Mouse (Mus musculus): Measurements from ENCODE around the gene Scd3.

Scd3 gene

DNA sequence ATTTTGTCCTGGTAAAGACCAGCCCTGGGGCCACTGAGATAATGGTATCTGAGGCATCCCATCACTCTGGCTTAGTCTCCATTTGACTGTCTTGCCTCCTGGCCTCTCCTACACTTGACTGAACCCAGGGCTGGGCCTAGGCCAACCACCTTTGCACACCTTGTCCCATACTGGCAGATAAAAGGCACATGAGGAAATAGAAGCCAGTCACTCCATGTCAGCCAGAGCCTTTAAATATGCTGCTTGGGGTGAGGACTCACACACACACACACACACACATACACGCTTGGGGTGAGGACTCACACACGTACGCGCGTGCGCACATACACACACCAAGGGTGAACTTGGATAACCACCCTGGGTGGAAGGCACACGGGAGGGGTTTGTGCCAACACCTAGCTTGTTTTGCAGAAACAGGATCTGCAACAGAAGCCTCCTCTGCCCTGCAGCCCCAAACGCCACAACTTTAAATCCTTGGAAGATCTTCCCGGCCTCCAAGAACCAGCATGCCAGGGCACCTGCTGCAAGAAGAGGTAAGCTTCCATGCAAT, at the start of gene Scd3:
Scd3 (plus strand) TSS at position 255 of the 550 bp plus-strand sequence.
- no peak for DNase-seq (ENCODE audit: low spot score in 2 of 2)

DNA sequence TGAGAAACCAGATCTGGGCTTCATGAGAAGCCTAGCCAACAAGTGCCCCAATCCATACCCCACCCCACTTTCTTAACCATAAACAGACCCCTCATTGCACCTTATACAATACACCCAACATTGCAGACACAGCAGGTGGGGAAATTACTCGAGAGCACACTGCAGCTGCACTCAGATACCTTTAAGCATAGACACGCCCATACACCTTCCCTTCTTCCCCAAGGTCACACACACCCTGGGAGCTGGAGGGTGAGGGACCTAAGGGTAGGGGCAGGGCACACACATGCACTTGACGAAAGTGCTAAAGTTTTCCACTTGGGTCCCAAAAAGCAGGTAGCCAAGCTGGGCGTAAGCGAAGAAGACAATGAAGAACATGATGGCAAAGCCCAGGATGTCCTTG, 49.3 kb upstream of the Scd3 start:
- DNase-seq (ENCODE audit: low spot score in 2 of 2), result no peak

- DNase-seq (ENCODE audit: low spot score in 2 of 2), result no peak
These were observed 46.1 kb upstream of the Scd3 start for GRCm38 (mm10) chr19:44157005-44157404.

DNA sequence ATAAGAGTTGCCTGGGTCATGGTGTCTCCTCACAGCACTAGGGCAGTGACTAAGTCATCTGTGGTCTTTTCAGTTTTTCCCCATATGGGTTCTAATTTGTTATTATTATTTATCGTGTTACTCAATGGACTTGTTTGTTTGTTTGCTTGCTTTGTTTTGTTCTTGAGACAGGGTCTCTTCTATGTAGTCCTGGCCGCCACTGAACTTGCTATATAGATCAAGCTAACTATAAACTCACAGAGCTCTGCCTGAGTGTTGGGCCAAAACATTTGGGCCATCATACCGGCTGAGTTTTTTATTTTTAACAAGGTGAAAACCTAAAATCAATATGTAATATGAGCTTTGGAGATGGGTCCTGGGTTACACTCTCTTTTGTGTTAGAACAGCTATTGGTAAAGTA, 43.7 kb upstream of the Scd3 start:
- no peak for DNase-seq (ENCODE audit: low spot score in 2 of 2)

DNA sequence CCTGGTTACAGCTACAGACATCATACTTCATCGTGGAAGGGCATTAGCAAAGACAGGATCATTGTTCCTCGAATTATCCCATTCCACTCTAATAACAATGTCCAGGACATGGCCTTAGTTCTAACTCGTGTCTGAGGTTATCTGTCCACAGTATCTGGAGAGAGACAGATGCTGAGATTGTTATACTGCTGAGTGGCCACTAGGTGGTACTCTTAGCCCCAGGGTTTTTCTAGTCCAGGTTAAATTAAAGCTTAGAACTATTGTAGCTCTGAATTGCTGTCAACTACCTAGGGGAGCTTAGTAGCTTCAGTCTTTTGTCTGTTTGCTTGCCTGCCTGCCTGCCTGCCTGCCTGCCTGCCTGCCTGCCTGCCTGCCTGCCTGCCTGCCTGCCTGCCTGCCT, 41.6 kb upstream of the Scd3 start:
- no peak for DNase-seq (ENCODE audit: low spot score in 2 of 2)

DNA sequence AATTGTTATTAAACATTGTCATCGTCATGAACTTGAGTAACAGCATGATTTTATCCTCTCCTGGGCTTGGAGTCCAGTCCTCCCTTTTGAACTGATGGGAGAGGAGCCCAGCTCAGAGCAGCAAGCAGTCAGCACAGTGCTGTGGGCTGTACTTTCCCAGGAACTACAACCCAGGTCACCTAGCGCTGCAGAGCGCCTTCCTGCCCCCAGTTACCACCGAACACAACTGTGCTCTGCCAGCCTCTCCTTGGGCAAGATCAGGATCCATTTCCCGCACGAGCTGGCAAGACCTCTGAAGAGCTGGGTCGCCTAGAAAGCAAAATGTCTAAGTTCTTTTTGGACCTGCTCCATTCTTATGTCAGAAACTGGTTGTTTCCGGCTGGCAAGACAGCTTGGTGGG, 28.2 kb upstream of the Scd3 start:
- no peak for DNase-seq (ENCODE audit: low spot score in 2 of 2)

DNA sequence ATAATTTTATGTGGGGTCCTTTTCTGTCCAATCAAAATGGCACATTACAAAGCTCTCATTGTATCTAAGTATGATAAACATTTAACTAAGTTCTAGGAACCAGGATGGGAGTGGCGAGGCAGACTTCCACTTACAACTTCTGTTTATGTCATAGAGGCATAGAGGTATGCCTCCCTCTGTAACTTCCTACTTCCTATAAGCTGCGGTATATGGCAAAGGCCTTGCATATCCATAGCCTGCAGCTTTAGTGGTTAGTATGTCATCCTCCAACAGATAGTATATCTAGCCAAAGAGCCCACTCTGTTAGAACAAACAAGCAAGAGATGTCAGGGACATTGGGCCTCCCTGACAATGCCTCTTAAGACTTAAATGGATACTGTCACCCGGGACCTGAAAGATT, 26.3 kb upstream of the Scd3 start:
- DNase-seq (ENCODE audit: low spot score in 2 of 2), result no peak

- no peak for DNase-seq (ENCODE audit: low spot score in 2 of 2)
These were observed 22.6 kb upstream of the Scd3 start for GRCm38 (mm10) chr19:44180502-44180901.

DNA sequence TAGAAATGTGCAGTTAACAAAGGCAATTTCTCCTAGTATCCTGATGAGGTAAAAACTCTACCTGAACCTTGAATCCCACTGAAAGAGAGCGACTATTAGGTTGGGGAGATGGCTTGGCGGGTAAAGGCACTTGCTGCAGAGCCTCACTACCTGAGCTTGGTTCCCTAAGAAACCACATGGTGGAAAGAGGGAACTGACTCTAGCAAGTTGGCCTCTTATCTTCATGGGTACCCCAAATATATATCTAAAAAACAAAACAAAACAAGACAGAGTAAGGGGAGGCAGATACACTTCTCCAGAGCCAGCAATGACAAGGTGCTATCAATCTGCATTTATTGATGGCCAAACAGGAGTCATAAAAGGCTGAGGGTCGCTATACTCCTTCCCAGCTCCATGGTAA, 19.1 kb upstream of the Scd3 start:
- no peak for DNase-seq (ENCODE audit: low spot score in 2 of 2)

DNA sequence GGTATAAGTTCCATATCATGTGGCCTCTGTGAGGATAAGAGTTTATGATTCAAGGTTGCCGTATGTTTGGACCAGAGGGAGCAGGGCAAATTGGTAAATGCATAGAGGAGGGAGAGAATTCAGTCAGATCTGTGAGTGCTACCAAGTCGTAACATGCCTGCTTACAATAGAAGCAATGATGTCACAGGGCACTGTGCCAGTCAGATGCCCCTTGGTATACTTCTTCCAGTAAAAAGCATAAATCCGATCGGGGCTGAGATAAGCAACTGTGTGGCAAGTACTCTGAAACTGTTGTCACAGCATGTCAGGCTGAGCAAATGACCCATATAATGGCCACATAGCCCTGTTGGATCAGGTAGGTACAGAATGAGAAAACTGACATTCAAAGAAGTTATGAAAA, 14.0 kb upstream of the Scd3 start:
- no peak for DNase-seq (ENCODE audit: low spot score in 2 of 2)

- DNase-seq (ENCODE audit: low spot score in 2 of 2), result no peak
These were observed 10.7 kb upstream of the Scd3 start, which contains the start of gene Pkd2l1 for GRCm38 (mm10) chr19:44192342-44192741. Gene Pkd2l1, minus strand, starts transcription at chr19:44192442.

- no peak for DNase-seq (ENCODE audit: low spot score in 2 of 2)
These were observed 9.2 kb upstream of the Scd3 start for GRCm38 (mm10) chr19:44193906-44194305.

GRCm38 (mm10) chr19:44195138-44195537, 7.9 kb upstream of the Scd3 start:
- peak; percentile 56 to 78 for DNase-seq (ENCODE audit: low spot score in 2 of 2)

- no peak for DNase-seq (ENCODE audit: low spot score in 2 of 2)
These were observed 5.8 kb upstream of the Scd3 start for GRCm38 (mm10) chr19:44197053-44197852.

- DNase-seq (ENCODE audit: low spot score in 2 of 2), result no peak
These were observed 4.6 kb upstream of the Scd3 start for GRCm38 (mm10) chr19:44198494-44198893.

DNA sequence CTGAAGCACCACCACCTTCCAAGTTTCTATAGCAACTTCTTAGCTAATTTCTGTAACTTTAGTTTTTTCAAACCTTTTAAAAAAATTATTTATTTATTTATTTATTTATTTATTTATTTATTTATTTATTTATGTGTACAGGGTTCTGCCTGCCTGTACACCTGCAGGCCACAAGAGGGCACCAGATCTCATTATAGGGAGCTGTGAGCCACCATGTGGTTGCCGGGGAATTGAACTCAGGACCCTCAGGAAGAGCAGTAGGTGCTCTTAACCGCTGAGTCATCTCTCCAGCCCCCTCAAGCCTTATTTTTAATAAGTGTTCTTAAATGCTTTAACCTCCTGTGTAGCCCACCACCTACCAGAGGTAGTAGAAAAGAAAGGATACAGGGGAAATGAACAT, 4.1 kb upstream of the Scd3 start:
- DNase-seq (ENCODE audit: low spot score in 2 of 2), result no peak

DNA sequence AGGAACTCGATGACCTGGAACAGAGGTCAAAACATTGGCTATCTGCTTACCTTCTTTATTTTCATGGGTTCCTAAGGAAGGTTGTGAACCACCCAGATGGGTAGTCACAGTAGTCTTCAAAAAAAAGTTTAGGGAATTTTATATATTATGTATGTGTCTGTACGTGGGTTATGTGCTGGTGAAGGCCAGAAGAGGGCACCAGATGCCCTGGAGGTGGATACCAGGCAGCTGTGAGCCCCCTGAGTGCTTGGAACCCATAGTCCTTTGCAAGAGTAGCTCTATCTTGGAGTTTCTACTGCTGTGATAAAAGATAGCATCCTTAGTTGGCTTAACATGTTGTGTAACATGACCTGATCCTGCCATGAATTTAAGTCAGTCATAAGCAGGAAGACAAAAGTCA, 4.0 kb downstream of the Scd3 start:
- no peak for DNase-seq (ENCODE audit: low spot score in 2 of 2)

DNA sequence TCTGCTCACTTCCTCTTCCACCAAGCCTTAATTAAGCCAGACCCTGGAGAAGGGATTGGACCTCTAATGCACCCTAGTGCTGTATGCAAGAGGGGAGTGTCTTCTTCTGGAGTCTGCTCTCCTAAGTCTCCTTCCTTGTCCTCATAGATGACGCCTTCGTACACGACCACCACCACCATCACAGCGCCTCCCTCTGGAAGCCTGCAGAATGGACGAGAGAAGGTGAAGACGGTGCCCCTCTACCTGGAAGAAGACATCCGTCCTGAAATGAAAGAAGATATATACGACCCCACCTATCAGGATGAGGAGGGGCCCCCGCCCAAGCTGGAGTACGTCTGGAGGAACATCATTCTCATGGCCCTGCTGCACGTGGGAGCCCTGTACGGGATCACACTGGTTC, 12.2 kb downstream of the Scd3 start:
- DNase-seq (ENCODE audit: low spot score in 2 of 2), result no peak

DNA sequence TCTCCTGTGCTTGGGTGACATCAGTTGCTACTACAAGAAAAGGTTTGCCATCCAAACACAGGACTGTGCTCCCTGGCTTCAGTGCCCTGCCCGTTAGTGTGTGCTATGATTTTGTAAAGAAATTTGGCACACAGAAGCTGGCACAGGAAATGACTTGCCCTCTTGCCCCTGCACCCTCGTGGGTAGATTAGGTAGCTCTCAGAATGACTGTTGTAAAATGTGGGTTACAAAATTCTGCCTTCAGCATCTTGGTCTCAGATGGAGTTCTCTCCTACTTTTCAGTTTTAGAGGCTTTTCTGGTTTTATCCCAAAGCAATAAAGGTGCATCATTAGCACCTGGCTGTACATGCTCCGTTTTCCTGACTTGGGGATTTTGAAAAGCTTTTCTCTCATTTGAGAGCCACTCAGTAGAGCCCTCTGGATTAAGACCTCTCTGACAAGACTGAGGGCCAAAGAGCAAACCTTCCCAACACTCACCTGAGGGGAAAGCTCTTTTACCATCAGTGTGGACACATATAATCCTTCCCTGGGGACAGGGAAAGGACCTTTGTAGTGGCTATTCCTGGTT, 15.0 kb downstream of the Scd3 start:
- DNase-seq (ENCODE audit: low spot score in 2 of 2), result no peak

- no peak for DNase-seq (ENCODE audit: low spot score in 2 of 2)
These were observed 22.7 kb downstream of the Scd3 start for GRCm38 (mm10) chr19:44225728-44226127.

GRCm38 (mm10) chr19:44229776-44230175, 26.7 kb downstream of the Scd3 start:
- DNase-seq (ENCODE audit: low spot score in 2 of 2), result no peak

DNA sequence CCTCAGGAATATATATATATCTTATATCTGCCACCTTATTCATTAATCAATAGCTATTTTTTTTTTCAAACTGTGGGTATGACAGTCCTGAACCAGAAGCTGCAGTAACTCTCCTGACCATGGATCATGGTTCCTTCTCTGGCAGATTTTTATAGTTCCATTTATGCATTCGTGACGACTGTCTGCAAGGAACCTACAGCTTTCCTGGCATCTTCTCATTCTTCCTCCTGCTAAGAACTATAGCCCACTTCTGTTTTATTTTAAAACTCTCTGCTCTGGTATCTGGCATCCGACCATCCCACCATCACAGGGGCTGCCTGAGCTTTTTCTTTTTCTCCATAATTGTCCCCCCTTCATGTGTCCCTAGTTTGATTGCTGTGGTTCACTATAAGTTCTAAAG, 27.1 kb downstream of the Scd3 start:
- no peak for DNase-seq (ENCODE audit: low spot score in 2 of 2)

- DNase-seq (ENCODE audit: low spot score in 2 of 2), result no peak
These were observed 28.6 kb downstream of the Scd3 start for GRCm38 (mm10) chr19:44231608-44232151.

Measured in cerebellum, postnatal 4 days (tissue).